Mouse (Mus musculus) hindbrain, embryonic 13.5 days (tissue): ENCODE results near the gene Paqr7. TPM values are rescaled to one million over a fixed set of nuclear protein-coding genes. Genes with fewer than 3 reads are reported as not detected.
"Not testable (repeated sequence)": the region's sequence is repeated elsewhere in the genome, so short reads cannot be mapped to it uniquely, and the experiment has no call there.

Source experiments
- ATAC-seq: fragments of 200-750 bp; cut with Nextera tagmentation; 2 replicates; pipeline ENCODE4 v1.8.0; 2017; ENCODE audit warnings: moderate TSS enrichment; ENCODE audit not compliant: low FRiP score
- H3K27ac ChIP-seq: fragments of 300-500 bp; sonication (generic); 2 replicates; pipeline ENCODE4 v1.5.1; 2015; ENCODE audit warnings: inconsistent platforms, mild to moderate bottlenecking, moderate library complexity
- H3K27me3 ChIP-seq: fragments of 300-500 bp; sonication (generic); 2 replicates; pipeline ENCODE4 v1.6.1; 2015; ENCODE audit warnings: mild to moderate bottlenecking, inconsistent platforms
- H3K36me3 ChIP-seq: fragments of 300-500 bp; sonication (generic); 2 replicates; pipeline ENCODE4 v1.6.1; 2015; ENCODE audit warnings: mild to moderate bottlenecking, inconsistent platforms
- H3K4me1 ChIP-seq: fragments of 300-500 bp; sonication (generic); replicated peaks from 2 replicates; pipeline ENCODE4 v1.6.1; 2015; ENCODE audit warnings: inconsistent platforms
- H3K4me2 ChIP-seq: fragments of 300-500 bp; sonication (generic); 2 replicates; pipeline ENCODE4 v1.6.1; 2015; ENCODE audit warnings: inconsistent platforms, mild to moderate bottlenecking, moderate library complexity
- H3K4me3 ChIP-seq: fragments of 300-500 bp; sonication (generic); 2 replicates; pipeline ENCODE4 v1.5.1; 2015; ENCODE audit warnings: mild to moderate bottlenecking, inconsistent platforms
- H3K9ac ChIP-seq: fragments of 300-500 bp; sonication (generic); 2 replicates; pipeline ENCODE4 v1.6.1; 2015; ENCODE audit warnings: mild to moderate bottlenecking, inconsistent platforms
- H3K9me3 ChIP-seq: fragments of 300-500 bp; sonication (generic); 2 replicates; pipeline ENCODE4 v1.6.1; 2016; ENCODE audit warnings: inconsistent platforms
- WGBS: fragments of 180-500 bp; shearing (Covaris S2); methylation state at CpG from one replicate; pipeline ENCODE4 v1.1.7; 2015; 5-methylcytosine and 5-hydroxymethylcytosine counted together
- polyA plus RNA-seq: library from polyadenylated mRNA; unstranded; fragments of >200 nt; fragmentation: Nextera tagmentation; extraction: Ambion mirVana; gene quantifications from 2 replicates; pipeline ENCODE4 v1.2.1, GENCODE M21; 2015

Gene Paqr7
- polyA plus RNA-seq, 1 experiment from 2014 or later: 21.5 TPM

DNA sequence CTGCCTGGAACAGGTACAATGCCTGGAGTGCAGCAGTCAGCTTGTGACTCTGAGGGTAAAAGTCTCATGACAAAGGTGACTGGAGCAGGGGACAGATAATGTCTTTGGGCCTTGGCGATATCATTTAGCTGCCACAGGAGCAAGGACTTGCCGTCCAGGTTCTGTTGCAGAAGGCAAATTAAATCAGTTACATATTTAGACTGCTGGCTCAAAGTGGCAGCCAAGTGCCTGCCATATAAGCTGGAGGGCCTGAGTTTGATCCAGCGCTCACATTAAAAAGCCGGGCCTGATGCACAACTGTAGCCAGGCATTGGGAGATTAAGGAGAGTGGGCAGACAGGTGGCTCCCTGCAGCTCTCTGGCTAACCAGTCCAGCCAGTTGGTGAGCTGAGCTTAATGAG is 16.7 kb upstream of the Paqr7 start:
- no peak overlapping the region for H3K4me3 ChIP-seq
- H3K9ac ChIP-seq: no peak overlapping the region
- WGBS: 89% methylated on average over 4 of the region's 4 CpGs
- H3K4me2 ChIP-seq: no peak overlapping the region
- peaks cover 25% of the 10 kb centered on the region for H3K36me3 ChIP-seq
- ATAC-seq: no peak
- H3K27ac ChIP-seq: no peak overlapping the region
- H3K27me3 ChIP-seq: 0 out of 2 replicates have a peak, but pooled peaks cover 4% of the 10 kb centered on the region
- H3K9me3 ChIP-seq: no peaks in the 10 kb centered on the region
- peaks cover 22% of the 10 kb centered on the region for H3K4me1 ChIP-seq

DNA sequence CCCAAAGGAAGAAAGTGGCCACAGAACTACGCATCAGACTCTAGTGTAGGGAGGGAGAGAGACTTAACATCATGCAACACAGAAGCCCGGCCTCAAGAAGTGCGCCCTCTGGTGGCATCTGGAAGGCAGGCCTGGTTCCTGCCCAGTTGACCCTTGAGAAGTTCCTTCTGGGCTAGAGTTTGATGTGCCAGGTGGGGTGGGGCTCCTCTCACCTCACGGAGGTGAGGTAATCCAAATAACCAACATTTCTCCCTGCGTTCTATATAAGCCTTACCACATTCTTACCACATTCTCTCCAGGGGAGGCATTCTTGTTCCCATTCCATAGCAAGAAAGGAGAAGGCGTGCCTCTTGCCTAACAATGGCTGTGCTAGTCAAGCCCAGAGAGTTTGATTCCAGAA is 15.6 kb upstream of the Paqr7 start:
- Histone ChIP-seq H3K9me3 (no peaks in the 10 kb centered on the region), H3K4me3 (no peak overlapping the region), H3K27ac (no peak overlapping the region), H3K4me2 (no peak overlapping the region), H3K36me3 (peaks cover 15% of the 10 kb centered on the region), H3K9ac (no peak overlapping the region), H3K4me1 (peaks cover 13% of the 10 kb centered on the region), H3K27me3 (0 out of 2 replicates have a peak, but pooled peaks cover 4% of the 10 kb centered on the region)
- no peak for ATAC-seq
- 23% methylated on average over 6 of the region's 6 CpGs for WGBS

DNA sequence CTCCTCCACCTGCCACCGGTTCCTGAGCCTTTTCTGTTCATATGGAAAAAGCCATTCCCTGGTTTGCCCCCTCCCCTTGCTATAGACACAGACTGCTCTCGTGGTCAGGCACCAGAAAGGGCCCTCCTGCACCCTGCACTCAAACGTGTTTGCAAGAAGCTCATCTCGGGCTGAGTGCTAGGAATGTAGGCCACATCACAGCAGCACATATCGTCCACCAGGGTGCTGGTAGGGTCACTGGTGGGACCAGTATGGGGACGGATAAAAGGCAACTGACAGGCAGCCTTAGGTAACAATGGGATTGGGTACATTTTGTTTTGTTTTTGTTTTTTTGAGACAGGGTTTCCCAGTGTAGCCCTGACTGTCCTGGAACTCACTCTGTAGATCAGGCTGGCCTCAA is 15.2 kb upstream of the Paqr7 start:
- Histone ChIP-seq H3K4me1 (peaks cover 12% of the 10 kb centered on the region), H3K9me3 (no peaks in the 10 kb centered on the region), H3K27me3 (0 out of 2 replicates have a peak, but pooled peaks cover 4% of the 10 kb centered on the region), H3K36me3 (peaks cover 11% of the 10 kb centered on the region), H3K9ac (no peak overlapping the region), H3K4me2 (no peak overlapping the region), H3K27ac (no peak overlapping the region), H3K4me3 (no peak overlapping the region)
- 62% methylated on average over 6 of the region's 6 CpGs for WGBS
- no peak for ATAC-seq

DNA sequence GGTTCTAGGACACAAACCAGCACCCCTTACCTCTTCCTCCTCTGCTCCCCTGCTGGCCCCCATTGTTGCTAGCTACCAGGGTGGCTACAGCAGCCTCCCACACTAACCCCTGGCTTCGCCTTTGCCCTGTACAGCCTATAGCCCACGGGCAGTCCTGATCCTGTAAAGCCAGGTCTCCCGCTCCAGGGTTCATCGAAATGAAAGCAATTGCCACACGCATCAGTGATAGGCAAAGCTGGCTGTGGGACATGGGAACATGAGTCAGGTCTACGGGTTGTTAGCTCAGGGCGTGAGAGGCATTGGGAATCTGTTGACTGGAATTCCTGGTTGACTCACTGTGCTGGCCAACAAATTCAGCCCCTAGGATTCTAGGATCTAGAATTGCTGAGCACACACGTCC is 14.1 kb upstream of the Paqr7 start:
- no peaks in the 10 kb centered on the region for H3K36me3 ChIP-seq
- no peaks in the 10 kb centered on the region for H3K9me3 ChIP-seq
- H3K9ac ChIP-seq: no peak overlapping the region
- H3K4me2 ChIP-seq: no peak overlapping the region
- WGBS: 83% methylated on average over 8 of the region's 8 CpGs
- 0 out of 2 replicates have a peak, but pooled peaks cover 4% of the 10 kb centered on the region for H3K27me3 ChIP-seq
- no peak overlapping the region for H3K27ac ChIP-seq
- no peak overlapping the region for H3K4me3 ChIP-seq
- ATAC-seq: no peak
- H3K4me1 ChIP-seq: peaks cover 11% of the 10 kb centered on the region

DNA sequence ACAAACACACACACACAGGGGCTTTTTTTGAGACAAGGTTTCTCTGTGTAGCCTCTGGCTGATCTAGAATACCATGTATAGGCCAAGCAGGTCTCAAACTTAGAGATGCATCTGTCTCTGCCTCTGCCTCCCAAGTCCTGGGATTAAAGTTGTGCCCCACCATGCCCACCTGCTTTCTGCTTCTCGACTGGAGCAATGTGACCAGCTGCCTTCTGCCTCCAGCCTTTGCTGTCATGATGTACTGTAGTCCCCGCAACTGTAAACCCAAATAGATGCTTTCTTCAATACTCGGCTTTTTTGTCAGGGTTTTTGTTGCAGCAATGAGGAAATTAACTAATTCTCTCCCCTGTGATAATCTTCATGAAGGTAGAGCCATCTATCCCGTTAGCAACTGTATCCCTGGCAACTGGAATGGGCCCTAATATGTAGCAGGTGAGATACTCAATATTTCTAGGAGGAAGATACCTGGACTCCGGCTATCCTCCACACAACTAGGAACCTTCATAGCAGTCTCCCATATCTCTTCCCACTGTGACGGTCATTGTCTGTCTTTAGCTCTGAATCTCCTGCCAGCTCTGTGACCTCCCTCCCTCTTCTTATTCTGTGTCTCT is 13.3 kb upstream of the Paqr7 start:
- no peak for ATAC-seq
- WGBS: 65% methylated on average over 6 of the region's 6 CpGs
- Histone ChIP-seq H3K9me3 (no peaks in the 10 kb centered on the region), H3K9ac (no peak overlapping the region), H3K4me3 (no peak overlapping the region), H3K27ac (no peak overlapping the region), H3K36me3 (no peaks in the 10 kb centered on the region), H3K4me2 (no peak overlapping the region), H3K27me3 (0 out of 2 replicates have a peak, but pooled peaks cover 4% of the 10 kb centered on the region), H3K4me1 (peaks cover 4% of the 10 kb centered on the region)

DNA sequence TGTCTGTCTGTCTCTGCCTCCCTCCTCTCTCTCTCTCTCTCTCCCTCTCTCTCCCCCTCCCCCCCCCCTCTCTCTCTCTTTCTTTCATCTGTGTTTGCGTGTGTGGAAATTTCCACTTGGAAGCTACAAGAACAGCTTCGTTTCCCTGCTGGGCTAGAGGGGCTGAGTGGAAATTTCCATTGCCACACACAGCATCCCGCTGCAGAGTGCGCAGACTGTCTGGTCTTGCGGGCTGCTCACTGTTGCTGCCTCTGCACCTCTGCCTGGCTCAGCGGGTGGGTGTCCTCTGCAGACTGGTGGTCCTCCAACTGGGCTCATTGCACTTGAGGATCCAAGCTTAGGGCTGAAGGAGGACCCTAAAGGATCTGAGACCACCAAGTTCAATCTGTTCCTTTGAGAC is 12.8 kb upstream of the Paqr7 start:
- Histone ChIP-seq H3K27ac (no peak overlapping the region), H3K4me3 (no peak overlapping the region), H3K9ac (no peak overlapping the region), H3K27me3 (0 out of 2 replicates have a peak, but pooled peaks cover 4% of the 10 kb centered on the region), H3K4me2 (no peak overlapping the region), H3K9me3 (no peaks in the 10 kb centered on the region), H3K4me1 (no peaks in the 10 kb centered on the region; the same call in 1 of the 2 replicates), H3K36me3 (no peaks in the 10 kb centered on the region)
- WGBS: 57% methylated on average over 6 of the region's 6 CpGs
- no peak for ATAC-seq

DNA sequence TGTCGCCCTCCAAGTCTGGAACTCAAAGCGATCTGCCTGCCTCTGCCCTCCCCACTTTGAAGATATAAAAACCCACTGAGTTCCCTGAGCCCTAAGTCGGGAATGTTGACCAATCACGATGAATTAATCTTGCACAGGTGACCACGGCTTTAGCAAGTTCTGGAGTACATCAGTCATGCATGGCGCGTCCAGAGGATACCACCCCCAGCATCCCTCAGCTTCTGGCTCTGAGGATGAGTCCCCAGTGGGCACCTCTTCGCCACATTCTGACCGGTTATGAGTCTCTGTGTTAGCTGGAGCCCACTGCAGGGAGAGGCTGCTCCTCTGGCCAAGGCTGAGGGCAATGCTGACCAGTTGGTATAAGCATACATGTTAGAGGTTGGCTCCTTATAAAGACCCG is 12.3 kb upstream of the Paqr7 start:
- ATAC-seq: no peak

DNA sequence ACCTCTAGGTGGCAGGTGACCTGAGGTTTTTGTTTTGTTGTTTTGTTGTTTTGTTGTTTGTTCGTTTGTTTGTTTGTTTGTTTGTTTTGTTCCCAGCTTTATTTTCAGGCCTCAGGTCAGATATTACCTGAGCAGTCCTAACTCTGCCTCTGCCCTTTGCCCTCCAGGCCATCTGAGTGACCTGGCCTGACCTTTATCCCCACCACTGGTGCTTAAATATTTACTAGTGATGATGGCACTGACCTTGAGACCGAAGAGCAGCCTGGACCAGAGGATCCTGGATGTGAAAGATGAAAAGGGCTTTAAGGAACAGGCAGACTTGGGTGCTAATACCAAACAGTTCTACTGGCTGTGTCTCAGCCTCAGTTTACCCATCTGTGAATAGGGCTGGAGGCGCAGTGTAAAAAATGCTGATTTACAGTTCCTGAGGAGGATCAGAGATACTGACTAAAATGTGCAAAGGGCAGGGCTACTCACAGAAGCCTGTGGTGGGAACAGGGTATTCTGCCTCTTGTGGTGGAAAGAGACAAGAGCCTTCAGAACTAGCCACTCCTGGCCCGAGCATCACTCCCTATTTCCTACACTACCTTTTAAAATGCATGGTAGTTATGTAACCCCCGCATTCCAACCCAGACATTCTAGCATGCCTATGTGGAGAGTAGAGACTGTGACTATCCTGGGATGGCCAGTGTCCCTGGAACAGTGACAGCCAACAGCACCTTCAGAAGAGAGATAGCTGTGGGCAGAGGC is 11.2 kb upstream of the Paqr7 start:
- 90% methylated on average over 5 of the region's 5 CpGs for WGBS
- no peak overlapping the region for H3K27ac ChIP-seq

More for the DNA sequence above, 12.3 kb upstream of the Paqr7 start:
- WGBS: 86% methylated on average over 10 of the region's 10 CpGs
- Histone ChIP-seq H3K9ac (no peak overlapping the region), H3K4me2 (no peak overlapping the region), H3K4me3 (no peak overlapping the region), H3K36me3 (no peaks in the 10 kb centered on the region), H3K9me3 (no peaks in the 10 kb centered on the region), H3K4me1 (no peaks in the 10 kb centered on the region), H3K27me3 (0 out of 2 replicates have a peak, but pooled peaks cover 4% of the 10 kb centered on the region), H3K27ac (no peak overlapping the region)

DNA sequence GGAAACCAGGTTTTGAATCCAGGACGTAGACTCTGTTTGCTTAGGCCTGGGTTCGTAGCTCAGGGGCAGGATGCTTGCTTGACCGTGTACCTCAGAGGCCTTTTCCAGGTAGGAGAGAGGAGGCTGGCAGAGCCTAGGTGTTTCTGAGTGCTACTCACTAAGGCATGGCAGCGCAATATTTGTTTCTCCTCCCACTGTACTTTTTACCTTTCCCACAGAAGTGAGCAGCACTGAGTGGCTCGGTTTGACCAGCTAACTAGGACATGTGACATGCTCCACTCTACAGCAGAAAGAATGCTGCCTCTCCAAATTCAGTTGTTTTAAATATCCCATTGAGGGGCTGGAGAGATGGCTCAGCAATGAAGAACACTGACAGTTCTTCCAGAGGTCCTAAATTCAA is 8.3 kb upstream of the Paqr7 start:
- Histone ChIP-seq H3K4me2 (no peak overlapping the region), H3K9ac (no peak overlapping the region), H3K4me3 (no peak overlapping the region), H3K36me3 (no peaks in the 10 kb centered on the region), H3K4me1 (no peaks in the 10 kb centered on the region), H3K9me3 (no peaks in the 10 kb centered on the region), H3K27me3 (no peaks in the 10 kb centered on the region), H3K27ac (no peak overlapping the region)
- ATAC-seq: no peak
- WGBS: 92% methylated on average over 5 of the region's 5 CpGs

More for the DNA sequence above, 11.2 kb upstream of the Paqr7 start:
- H3K4me1 ChIP-seq: no peaks in the 10 kb centered on the region
- no peak overlapping the region for H3K9ac ChIP-seq
- no peaks in the 10 kb centered on the region for H3K36me3 ChIP-seq
- no peaks in the 10 kb centered on the region for H3K9me3 ChIP-seq
- H3K4me2 ChIP-seq: no peak overlapping the region
- no peak for ATAC-seq
- H3K27me3 ChIP-seq: 0 out of 2 replicates have a peak, but pooled peaks cover 4% of the 10 kb centered on the region
- no peak overlapping the region for H3K4me3 ChIP-seq

DNA sequence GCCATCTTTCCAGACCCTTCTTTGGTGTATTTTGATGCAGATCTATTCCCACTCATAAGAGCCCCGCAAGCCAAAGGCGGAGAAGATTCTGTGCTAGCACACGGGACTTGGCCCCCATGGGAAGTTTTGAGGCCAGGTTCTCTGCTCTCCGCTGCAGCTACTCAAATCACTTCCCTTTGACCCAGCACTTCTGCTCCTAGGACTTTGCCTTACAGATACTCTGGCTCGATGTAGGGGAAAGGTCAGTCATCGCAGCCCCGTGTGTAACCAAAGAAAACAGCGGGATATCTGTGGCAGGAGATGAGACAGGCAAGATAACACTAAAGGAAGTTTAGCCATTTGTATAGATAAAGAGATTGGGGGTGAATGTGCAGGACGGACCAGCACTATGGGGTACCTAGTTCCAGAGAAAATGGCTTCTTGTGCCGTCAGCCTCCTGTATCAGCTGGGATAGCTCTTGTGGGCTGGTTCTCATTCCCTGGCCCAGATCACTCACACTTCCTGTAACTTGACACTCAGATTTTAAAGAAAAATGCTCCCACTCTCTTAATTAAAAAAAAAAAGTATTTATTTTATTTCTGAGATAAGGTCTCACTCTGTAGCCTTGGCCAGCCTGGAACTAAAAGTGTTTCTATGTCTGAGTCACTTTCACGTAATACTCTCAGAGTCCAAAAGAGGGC is 6.4 kb upstream of the Paqr7 start:
- no peak for ATAC-seq
- Histone ChIP-seq H3K9me3 (no peaks in the 10 kb centered on the region), H3K4me3 (no peak overlapping the region), H3K27me3 (no peaks in the 10 kb centered on the region), H3K9ac (no peak overlapping the region), H3K27ac (no peak overlapping the region), H3K4me1 (peaks cover 6% of the 10 kb centered on the region), H3K4me2 (no peak overlapping the region), H3K36me3 (no peaks in the 10 kb centered on the region)
- WGBS: 89% methylated on average over 11 of the region's 11 CpGs

DNA sequence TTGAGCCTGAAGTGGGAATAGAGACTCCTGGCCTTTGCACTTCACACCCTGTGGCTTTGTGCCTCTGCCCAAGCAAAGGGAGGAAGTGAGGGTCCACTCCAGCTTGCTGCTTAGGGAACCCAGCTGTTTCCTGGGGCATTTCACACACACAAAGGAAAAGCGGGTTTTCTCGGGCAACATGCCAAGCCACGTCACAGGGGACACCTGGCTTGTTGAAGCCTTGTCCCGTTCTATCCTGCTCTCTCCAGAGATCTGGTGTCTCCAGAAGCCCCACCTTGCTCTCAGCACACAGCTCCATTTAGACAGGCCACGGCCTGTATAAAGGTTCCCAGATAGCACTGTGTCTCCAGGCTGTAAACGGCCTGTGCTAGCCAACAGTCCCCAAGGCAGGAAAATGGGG is 4.8 kb upstream of the Paqr7 start:
- Histone ChIP-seq H3K27me3 (peaks cover 4% of the 10 kb centered on the region; the same call in 1 of the 2 replicates), H3K9ac (no peak overlapping the region), H3K36me3 (no peaks in the 10 kb centered on the region), H3K4me2 (no peak overlapping the region), H3K27ac (no peak overlapping the region), H3K9me3 (no peaks in the 10 kb centered on the region), H3K4me1 (peaks cover 16% of the 10 kb centered on the region), H3K4me3 (no peak overlapping the region)
- WGBS: 81% methylated on average over 6 of the region's 6 CpGs
- ATAC-seq: no peak

DNA sequence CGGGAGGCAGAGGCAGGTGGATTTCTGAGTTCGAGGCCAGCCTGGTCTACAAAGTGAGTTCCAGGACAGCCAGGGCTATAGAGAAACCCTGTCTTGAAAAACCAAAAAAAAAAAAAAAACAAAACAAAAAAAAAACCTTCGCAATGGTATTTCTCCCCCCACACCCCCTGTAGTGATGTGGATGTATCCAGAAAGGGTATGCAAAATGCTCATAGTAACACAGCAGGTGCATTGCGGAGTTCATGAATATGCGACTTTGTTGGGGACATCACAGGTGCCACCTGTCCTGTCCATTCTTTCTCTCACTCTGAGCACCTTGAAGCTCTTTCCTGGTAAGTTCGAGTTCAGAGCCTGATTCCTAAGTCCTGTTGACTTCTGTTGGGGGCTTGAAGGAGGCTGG is 2.3 kb upstream of the Paqr7 start:
- ATAC-seq, H3K36me3 ChIP-seq, H3K27ac ChIP-seq, H3K4me2 ChIP-seq, H3K9me3 ChIP-seq, H3K27me3 ChIP-seq, H3K4me3 ChIP-seq, H3K9ac ChIP-seq: not testable (repeated sequence)
- H3K4me1 ChIP-seq: peaks cover 35% of the 10 kb centered on the region
- WGBS: 90% methylated on average over 6 of the region's 6 CpGs
